Mouse (Mus musculus) forebrain, embryonic 15.5 days (tissue): ENCODE results near the gene Cryzl2. TPM values are rescaled to one million over a fixed set of nuclear protein-coding genes. Genes with fewer than 3 reads are reported as not detected.
A peak's percentile ranks its signal among the peaks of the same experiment; 100 is the strongest.

Source experiments
- ATAC-seq: fragments of 200-750 bp; cut with Nextera tagmentation; replicated peaks from 2 replicates; pipeline ENCODE4 v1.8.0; 2017; ENCODE audit warnings: mild to moderate bottlenecking, moderate TSS enrichment, moderate library complexity
- H3K27ac ChIP-seq: fragments of 300-500 bp; sonication (generic); replicated peaks from 2 replicates; pipeline ENCODE4 v1.5.1; 2015; ENCODE audit warnings: mild to moderate bottlenecking, inconsistent platforms
- H3K27me3 ChIP-seq: fragments of 300-500 bp; sonication (generic); 2 replicates; pipeline ENCODE4 v1.6.1; 2015; ENCODE audit warnings: inconsistent platforms
- H3K36me3 ChIP-seq: fragments of 300-500 bp; sonication (generic); 2 replicates; pipeline ENCODE4 v1.6.1; 2015; ENCODE audit warnings: mild to moderate bottlenecking, inconsistent platforms
- H3K4me1 ChIP-seq: fragments of 300-500 bp; sonication (generic); 2 replicates; pipeline ENCODE4 v1.6.1; 2015; ENCODE audit warnings: inconsistent platforms
- H3K4me2 ChIP-seq: fragments of 300-500 bp; sonication (generic); replicated peaks from 2 replicates; pipeline ENCODE4 v1.6.1; 2015; ENCODE audit warnings: mild to moderate bottlenecking, inconsistent platforms
- H3K4me3 ChIP-seq: fragments of 300-500 bp; sonication (generic); 2 replicates; pipeline ENCODE4 v1.5.1; 2015; ENCODE audit warnings: mild to moderate bottlenecking, inconsistent platforms
- H3K9ac ChIP-seq: fragments of 300-500 bp; sonication (generic); replicated peaks from 2 replicates; pipeline ENCODE4 v1.6.1; 2015; ENCODE audit warnings: mild to moderate bottlenecking, inconsistent platforms
- H3K9me3 ChIP-seq: fragments of 300-500 bp; sonication (generic); 2 replicates; pipeline ENCODE4 v1.6.1; 2016; ENCODE audit warnings: inconsistent platforms
- WGBS: fragments of 180-500 bp; shearing (Covaris S2); methylation state at CpG from one replicate; pipeline ENCODE4 v1.1.7; 2015; ENCODE audit warnings: mixed read lengths; 5-methylcytosine and 5-hydroxymethylcytosine counted together
- polyA plus RNA-seq: library from polyadenylated mRNA; unstranded; fragments of >200 nt; fragmentation: Nextera tagmentation; extraction: Ambion mirVana; gene quantifications from 2 replicates; pipeline ENCODE4 v1.2.1, GENCODE M21; 2015

Gene Cryzl2
- polyA plus RNA-seq, 1 experiment from 2014 or later: 6.4 TPM

DNA sequence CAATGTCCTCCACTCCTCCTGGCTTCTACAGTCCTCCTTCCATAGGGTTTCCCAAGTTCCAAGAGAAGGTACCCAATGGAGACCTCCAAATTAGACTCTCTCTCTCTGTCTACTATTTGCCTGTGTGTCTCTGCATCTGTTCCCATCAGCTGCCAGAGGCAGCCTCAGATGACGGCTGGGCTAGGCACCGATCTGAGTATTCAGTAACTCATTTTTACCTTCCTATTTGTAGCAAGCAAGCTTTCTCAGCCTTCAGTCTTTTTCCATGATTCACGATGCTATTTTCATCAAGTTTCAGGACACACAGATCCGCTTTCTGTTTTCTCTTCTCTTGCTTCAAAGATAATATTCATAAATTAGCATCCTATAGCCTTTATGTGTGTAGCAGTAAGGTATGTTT, 25.8 kb downstream of the Cryzl2 start:
- WGBS: 96% methylated on average over 4 of the region's 4 CpGs
- H3K4me2 ChIP-seq: no peak overlapping the region
- no peak overlapping the region for H3K27ac ChIP-seq
- H3K4me1 ChIP-seq: no peaks in the 10 kb centered on the region
- no peaks in the 10 kb centered on the region for H3K36me3 ChIP-seq
- no peak overlapping the region for H3K4me3 ChIP-seq
- H3K27me3 ChIP-seq: no peaks in the 10 kb centered on the region
- H3K9me3 ChIP-seq: no peaks in the 10 kb centered on the region
- H3K9ac ChIP-seq: no peak overlapping the region
- no peak for ATAC-seq

- Histone ChIP-seq H3K4me2 (no peak overlapping the region), H3K4me3 (no peak overlapping the region), H3K36me3 (no peaks in the 10 kb centered on the region), H3K27ac (no peak overlapping the region), H3K9me3 (no peaks in the 10 kb centered on the region), H3K9ac (no peak overlapping the region), H3K4me1 (peaks cover 3% of the 10 kb centered on the region; the same call in 1 of the 2 replicates), H3K27me3 (no peaks in the 10 kb centered on the region)
- 90% methylated on average over 1 of the region's 1 CpGs for WGBS
- peak; percentile 32; the same call in 1 of the 2 replicates for ATAC-seq
Observed at GRCm38 (mm10) chr1:157500657-157501056, 42.3 kb downstream of the Cryzl2 start.

DNA sequence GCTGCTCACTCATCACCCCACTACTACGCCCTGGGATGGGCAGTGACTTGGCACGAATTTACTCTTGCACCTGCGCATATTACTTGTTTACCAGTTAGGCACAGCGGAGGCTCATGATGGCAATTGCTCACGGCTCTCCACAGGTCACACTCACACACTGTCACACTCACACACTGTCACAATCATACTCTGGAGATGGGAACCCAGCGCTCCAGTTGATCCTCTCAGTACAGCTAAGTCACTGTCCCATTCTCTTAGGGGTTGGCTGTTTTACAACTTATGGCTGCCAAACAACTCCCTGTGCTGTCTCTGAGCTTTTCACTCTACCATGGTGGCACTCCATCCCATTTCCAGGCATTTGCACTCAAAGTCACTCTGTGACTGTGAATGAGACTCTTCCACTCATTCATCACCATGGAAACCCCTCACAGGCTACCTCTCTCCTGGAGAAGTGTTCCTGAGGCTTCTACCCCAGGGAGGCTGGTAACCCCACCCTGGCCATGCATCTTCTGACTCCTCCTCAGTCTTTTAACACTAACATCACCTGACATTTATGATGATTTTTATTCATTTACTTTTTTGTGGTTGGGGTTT, 43.1 kb downstream of the Cryzl2 start:
- Histone ChIP-seq H3K36me3 (no peaks in the 10 kb centered on the region), H3K27ac (no peak overlapping the region), H3K4me2 (no peak overlapping the region), H3K4me1 (peaks cover 4% of the 10 kb centered on the region), H3K4me3 (no peak overlapping the region), H3K9ac (no peak overlapping the region), H3K9me3 (no peaks in the 10 kb centered on the region), H3K27me3 (no peaks in the 10 kb centered on the region)
- ATAC-seq: no peak
- 84% methylated on average over 6 of the region's 6 CpGs for WGBS

GRCm38 (mm10) chr1:157503071-157503470, 44.7 kb downstream of the Cryzl2 start:
- Histone ChIP-seq H3K9me3 (no peaks in the 10 kb centered on the region), H3K4me2 (no peak overlapping the region), H3K27ac (no peak overlapping the region), H3K9ac (no peak overlapping the region), H3K27me3 (no peaks in the 10 kb centered on the region), H3K36me3 (no peaks in the 10 kb centered on the region), H3K4me1 (peaks cover 16% of the 10 kb centered on the region), H3K4me3 (no peak overlapping the region)
- WGBS: 82% methylated on average over 6 of the region's 6 CpGs
- no peak for ATAC-seq

DNA sequence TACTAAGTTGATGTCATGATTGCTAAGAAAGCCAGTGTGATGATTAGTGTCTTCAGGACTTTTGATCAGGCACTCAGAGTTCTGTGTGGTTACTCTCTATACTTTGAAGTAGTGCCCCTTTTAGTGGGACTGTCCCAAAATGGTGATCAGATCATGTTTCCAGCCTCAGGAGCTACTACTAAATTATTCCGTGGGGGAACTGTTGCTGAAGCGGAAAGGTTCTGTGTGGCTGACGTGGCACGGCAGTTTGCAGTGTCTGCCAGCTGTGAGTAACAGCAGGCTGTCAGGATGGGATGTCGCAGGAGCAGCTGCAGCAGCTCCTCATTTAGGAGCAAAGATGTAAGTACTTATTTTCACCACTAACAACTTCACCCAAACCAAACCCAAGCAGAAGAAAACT, 48.1 kb downstream of the Cryzl2 start, which contains the start of gene Sec16b:
Sec16b (plus strand) TSS at position 207 of the 400 bp plus-strand sequence.
- H3K4me3 ChIP-seq: no peak within 1 kb of the TSS
- no peak for ATAC-seq

GRCm38 (mm10) chr1:157506995-157507595, 48.7 kb downstream of the Cryzl2 start:
- H3K4me2 ChIP-seq: no peak overlapping the region
- no peak overlapping the region for H3K9ac ChIP-seq
- no peaks in the 10 kb centered on the region for H3K9me3 ChIP-seq
- 25% methylated on average over 4 of the region's 4 CpGs for WGBS
- peak overlapping the region; percentile 35 for H3K27ac ChIP-seq
- H3K36me3 ChIP-seq: no peaks in the 10 kb centered on the region
- no peak overlapping the region for H3K4me3 ChIP-seq
- peak; percentile 86 for ATAC-seq
- no peaks in the 10 kb centered on the region for H3K27me3 ChIP-seq
- peaks cover 14% of the 10 kb centered on the region for H3K4me1 ChIP-seq

More for the DNA sequence above, 48.1 kb downstream of the Cryzl2 start, which contains the start of gene Sec16b:
- H3K9me3 ChIP-seq: no peaks in the 10 kb centered on the region
- H3K9ac ChIP-seq: no peak within 1 kb of the TSS
- 25% methylated on average over 5 of the region's 5 CpGs for WGBS
- no peaks in the 10 kb centered on the region for H3K36me3 ChIP-seq
- H3K4me1 ChIP-seq: peaks cover 15% of the 10 kb centered on the region
- H3K27me3 ChIP-seq: no peaks in the 10 kb centered on the region
- H3K27ac ChIP-seq: peak within 1 kb of the TSS; percentile 35
- no peak within 1 kb of the TSS for H3K4me2 ChIP-seq

DNA sequence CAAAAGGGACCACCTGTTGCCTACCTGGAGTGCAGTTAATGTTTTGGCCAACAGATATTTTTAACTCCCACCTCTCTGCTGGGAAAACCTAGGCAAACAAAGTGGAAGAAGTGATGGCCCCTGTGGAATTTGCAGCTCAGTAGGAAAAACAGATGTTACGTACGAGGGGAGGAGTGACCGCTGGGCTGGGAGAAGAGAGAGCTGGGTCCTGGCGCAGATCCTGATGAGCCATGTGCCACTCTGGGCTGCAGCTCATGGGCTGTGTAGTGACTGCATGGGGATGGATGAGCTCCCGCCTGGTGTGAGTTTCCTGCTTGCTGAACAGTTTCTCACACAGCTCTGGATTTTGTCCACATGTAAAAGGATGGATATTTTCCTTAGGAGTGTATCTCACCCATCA, 49.4 kb downstream of the Cryzl2 start:
- Histone ChIP-seq H3K27me3 (no peaks in the 10 kb centered on the region), H3K9ac (no peak overlapping the region)

DNA sequence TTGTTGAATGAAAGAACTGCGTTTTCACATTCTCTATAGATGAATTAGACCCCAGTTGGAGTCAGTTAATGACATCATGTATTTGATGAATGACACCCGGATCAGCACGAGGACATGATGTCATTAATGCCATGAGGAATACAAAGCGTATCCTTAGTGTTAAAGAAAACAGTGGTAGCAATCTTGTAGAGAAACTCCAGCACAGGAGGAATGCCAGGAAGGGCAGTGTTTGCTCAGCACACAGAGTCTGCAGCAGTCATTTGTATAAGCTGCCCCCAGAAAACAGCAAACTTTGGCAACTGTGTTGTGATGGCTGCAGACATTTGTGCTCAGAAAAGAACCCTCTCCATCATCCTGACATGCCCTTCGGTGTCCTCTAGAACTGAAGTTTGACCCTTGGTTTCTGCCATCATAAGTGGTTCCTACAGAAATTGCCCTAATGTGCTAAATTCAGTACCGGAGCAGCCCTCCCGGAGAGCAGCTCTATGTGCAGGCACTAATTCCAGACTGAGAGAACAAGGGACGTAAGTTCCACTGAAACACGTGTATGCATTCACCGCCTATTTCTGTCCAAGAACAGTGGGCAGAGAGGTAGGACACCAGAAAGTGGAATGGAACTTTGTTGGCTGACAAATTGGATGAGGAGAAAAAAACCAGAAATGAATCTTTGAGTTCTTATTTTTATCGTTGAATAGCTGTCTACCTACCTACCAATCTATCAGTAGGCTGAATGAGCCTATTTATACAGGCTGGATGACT, 54.5 kb downstream of the Cryzl2 start:
- WGBS: 50% methylated on average over 11 of the region's 11 CpGs

More for the DNA sequence above, 49.4 kb downstream of the Cryzl2 start:
- H3K27ac ChIP-seq: no peak overlapping the region
- peaks cover 14% of the 10 kb centered on the region for H3K4me1 ChIP-seq
- H3K4me3 ChIP-seq: no peak overlapping the region
- no peaks in the 10 kb centered on the region for H3K36me3 ChIP-seq
- no peaks in the 10 kb centered on the region for H3K9me3 ChIP-seq
- peak; percentile 43; the same call in 1 of the 2 replicates for ATAC-seq
- no peak overlapping the region for H3K4me2 ChIP-seq
- WGBS: 46% methylated on average over 5 of the region's 5 CpGs

DNA sequence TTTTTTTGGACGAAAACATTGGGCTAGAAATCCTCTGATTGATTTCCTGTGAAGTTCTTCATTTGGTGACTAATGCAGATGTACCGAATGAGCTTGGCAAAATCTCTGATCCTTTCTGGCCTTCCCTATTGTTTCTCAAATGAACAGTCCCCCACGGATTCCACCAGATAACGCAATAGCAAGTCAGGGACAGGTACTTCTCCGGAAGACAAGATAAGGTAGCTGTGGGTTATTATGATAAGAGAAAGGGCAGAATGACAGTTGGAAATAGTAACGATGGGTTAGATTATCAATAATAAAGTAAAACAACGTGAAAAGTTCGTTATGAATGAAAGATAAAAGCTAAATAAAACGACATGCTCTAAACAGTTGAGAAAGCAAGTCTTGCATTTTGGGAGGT, 55.2 kb downstream of the Cryzl2 start:
- Histone ChIP-seq H3K9ac (no peak overlapping the region), H3K27ac (no peak overlapping the region), H3K9me3 (no peaks in the 10 kb centered on the region), H3K4me3 (no peak overlapping the region), H3K27me3 (no peaks in the 10 kb centered on the region), H3K4me1 (peaks cover 10% of the 10 kb centered on the region; the same call in 1 of the 2 replicates), H3K36me3 (no peaks in the 10 kb centered on the region), H3K4me2 (no peak overlapping the region)
- ATAC-seq: no peak
- 74% methylated on average over 9 of the region's 9 CpGs for WGBS

More for the DNA sequence above, 54.5 kb downstream of the Cryzl2 start:
- peaks cover 7% of the 10 kb centered on the region; the same call in 1 of the 2 replicates for H3K4me1 ChIP-seq
- H3K9ac ChIP-seq: no peak overlapping the region
- H3K27ac ChIP-seq: no peak overlapping the region
- no peaks in the 10 kb centered on the region for H3K27me3 ChIP-seq
- no peaks in the 10 kb centered on the region for H3K9me3 ChIP-seq
- H3K4me2 ChIP-seq: no peak overlapping the region
- no peak overlapping the region for H3K4me3 ChIP-seq
- no peak for ATAC-seq
- H3K36me3 ChIP-seq: no peaks in the 10 kb centered on the region

- Histone ChIP-seq H3K4me1 (peaks cover 16% of the 10 kb centered on the region), H3K27me3 (no peaks in the 10 kb centered on the region), H3K4me2 (no peak overlapping the region), H3K9me3 (no peaks in the 10 kb centered on the region), H3K4me3 (no peak overlapping the region), H3K27ac (no peak overlapping the region), H3K9ac (no peak overlapping the region), H3K36me3 (no peaks in the 10 kb centered on the region)
- no peak for ATAC-seq
- WGBS: 77% methylated on average over 4 of the region's 4 CpGs
Observed at GRCm38 (mm10) chr1:157514298-157514697, 55.9 kb downstream of the Cryzl2 start.

DNA sequence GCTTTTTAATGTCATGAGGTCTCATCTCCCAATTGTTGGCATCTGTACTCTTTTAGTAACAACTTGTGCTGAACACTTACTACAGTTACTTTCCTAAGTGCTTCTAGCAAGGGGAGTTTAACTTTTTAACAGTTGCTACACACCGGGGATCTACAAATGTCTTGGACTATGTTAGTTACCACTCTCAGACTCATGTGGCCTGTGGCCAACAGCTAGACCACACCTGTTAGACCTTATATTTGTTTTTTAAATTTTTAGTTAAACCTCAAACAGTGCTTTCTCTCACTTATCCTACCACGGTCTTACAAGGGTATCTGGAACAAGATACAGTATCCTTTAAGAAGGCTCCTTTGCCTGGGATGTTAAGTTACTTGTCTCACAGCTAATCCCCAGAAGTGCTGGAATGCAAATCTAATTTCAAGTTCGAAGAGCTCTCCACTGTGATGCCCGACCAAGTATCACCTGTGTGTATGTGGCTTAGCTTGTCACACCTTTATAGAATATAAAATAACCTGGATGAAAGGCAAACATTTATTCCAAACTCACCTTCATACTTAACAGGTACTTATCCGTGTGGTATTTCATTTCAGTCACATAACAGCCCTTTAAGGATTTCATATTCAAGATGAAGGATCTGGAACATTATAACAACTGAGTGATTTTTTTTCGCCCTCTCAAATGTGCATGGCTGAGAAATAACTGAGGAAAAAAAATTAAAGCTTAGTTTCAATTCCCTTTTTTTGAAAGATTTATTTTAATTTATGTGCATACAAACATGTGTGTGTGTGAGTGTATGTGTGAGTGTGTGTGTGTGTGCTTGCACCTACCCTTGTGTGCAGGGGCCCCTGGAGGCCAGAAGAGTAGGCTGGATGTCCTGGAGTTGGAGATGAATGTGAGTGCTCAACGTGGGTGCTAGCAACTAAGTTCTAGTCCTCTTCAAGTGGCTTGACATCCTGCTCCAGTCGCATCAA, 58.7 kb downstream of the Cryzl2 start:
- H3K27ac ChIP-seq: peak overlapping the region; percentile 25; the same call in 1 of the 2 replicates
- no peaks in the 10 kb centered on the region for H3K27me3 ChIP-seq
- H3K4me1 ChIP-seq: peaks cover 20% of the 10 kb centered on the region
- H3K36me3 ChIP-seq: no peaks in the 10 kb centered on the region
- H3K4me2 ChIP-seq: no peak overlapping the region
- ATAC-seq: no peak
- H3K4me3 ChIP-seq: no peak overlapping the region
- 84% methylated on average over 8 of the region's 8 CpGs for WGBS
- no peak overlapping the region for H3K9ac ChIP-seq
- no peaks in the 10 kb centered on the region for H3K9me3 ChIP-seq
